In genomic region chr4:135317966-135318365, GRCm38 (mm10) we compare ENCODE assay signal across 8 mouse cellular contexts. TPM values are rescaled to one million over a fixed set of nuclear protein-coding genes. Genes with fewer than 3 reads are reported as not detected.
DNase-seq lines count a peak whose midpoint lies in the region; ATAC-seq and TF ChIP-seq lines count a peak whose summit lies in the region.

No protein-coding gene starts in this region.

- H3K9me3 ChIP-seq in MEL (replicated peaks; ENCODE audit: insufficient read depth, low read length), result no peaks in the 10 kb centered on the region
- no peaks in the 10 kb centered on the region; the same call in 1 of the 2 replicates for H3K9me3 ChIP-seq in lung, embryonic 15.5 days

- H3K4me3 ChIP-seq in MEL (ENCODE audit: control insufficient read depth in 1 of 2, insufficient read depth in 1 of 2, low read depth in 2 of 2, low read length in 2 of 2), result no peak overlapping the region
- no peak overlapping the region for H3K4me3 ChIP-seq in brown adipose tissue, adult 24 weeks (ENCODE audit: insufficient read depth, low read depth, low read length)
- no peak overlapping the region for H3K4me3 ChIP-seq in lung, embryonic 15.5 days

- H3K4me1 ChIP-seq in MEL (ENCODE audit: control insufficient read depth in 1 of 2, insufficient read depth in 2 of 2, low read length in 2 of 2), result peaks cover 0 to under 1% of the 10 kb centered on the region in 2 experiments; a peak in 1 of 4 replicates
- H3K4me1 ChIP-seq in brown adipose tissue, adult 24 weeks (ENCODE audit: control insufficient read depth, insufficient read depth, insufficient read length, low read length), result peaks cover 8% of the 10 kb centered on the region
- peaks cover 15% of the 10 kb centered on the region for H3K4me1 ChIP-seq in lung, embryonic 15.5 days

- H3K27ac ChIP-seq in MEL (ENCODE audit: control insufficient read depth, low read depth, low read length), result no peak overlapping the region
- 0 out of 2 replicates have a peak overlapping the region, but pooled peaks have one; percentile 12 for H3K27ac ChIP-seq in brown adipose tissue, adult 24 weeks (replicated peaks; ENCODE audit: low read depth, low read length)
- H3K27ac ChIP-seq in lung, embryonic 15.5 days, result no peak overlapping the region

- no peaks in the 10 kb centered on the region; the same call in 1 of the 2 replicates for H3K79me2 ChIP-seq in MEL (ENCODE audit: control insufficient read depth, insufficient read depth, low read length, poor library complexity)

- TF ChIP-seq POLR2A in MEL (IDR thresholded peaks at IDR 0.05; ENCODE audit: control insufficient read depth in 1 of 2, insufficient read depth in 1 of 2, low read depth in 1 of 2, low read length in 2 of 2, poor library complexity in 1 of 2), result peak in 1 of 2 experiments; percentile 21; a peak in 1 of 4 replicates

- WGBS in lung, embryonic 15.5 days, result 7% methylated on average over 2 of the region's 2 CpGs

- DNase-seq in MEL (ENCODE audit: low read depth, low spot score), result peak; percentile 84
- DNase-seq in fibroblast of lung, adult 2 months (ENCODE audit: low read depth), result peak; percentile 71
- peak; percentile 78 to 80 for DNase-seq in heart, postnatal 36 days
- peak; percentile 39 to 81 for DNase-seq in layer of hippocampus, adult 18-20 months (ENCODE audit: low spot score in 2 of 2)
- DNase-seq in ovary, postnatal 14 days (ENCODE audit: low spot score), result peak; percentile 75
- peak; percentile 58 to 69 for DNase-seq in urinary bladder, postnatal 36 days (ENCODE audit: low spot score in 2 of 2)

- H3K27me3 ChIP-seq in MEL (ENCODE audit: control insufficient read depth in 1 of 2, insufficient read depth in 2 of 2, low read length in 2 of 2), result no peaks in the 10 kb centered on the region
- no peaks in the 10 kb centered on the region for H3K27me3 ChIP-seq in lung, embryonic 15.5 days

- TF ChIP-seq RAD21 in MEL (IDR thresholded peaks at IDR 0.05; ENCODE audit: low read depth, low read length), result peak; percentile 89

- intact Hi-C loops in heart, postnatal 36 days (cut with DNase I), result loop anchor here (1.0 to 5.0 kb wide), 2 partner anchors 99 to 371 kb away; no protein-coding TSS in a partner anchor

- peaks cover 0 to 12% of the 10 kb centered on the region in 2 experiments; a peak in 3 of 4 replicates for H3K36me3 ChIP-seq in MEL (ENCODE audit: control insufficient read depth in 1 of 2, insufficient read depth in 2 of 2, low read length in 2 of 2)
- H3K36me3 ChIP-seq in lung, embryonic 15.5 days, result peaks cover 78% of the 10 kb centered on the region

- H3K4me2 ChIP-seq in lung, embryonic 15.5 days, result no peak overlapping the region

- no peak overlapping the region for H3K9ac ChIP-seq in MEL (ENCODE audit: control insufficient read depth, low read depth, low read length, poor library complexity, severe bottlenecking)
- no peak overlapping the region for H3K9ac ChIP-seq in lung, embryonic 15.5 days

- peak; percentile 79 to 95 (median 90) for TF ChIP-seq CTCF in MEL (IDR thresholded peaks at IDR 0.05 in 2 of 3, conservative IDR thresholded peaks at IDR 0.05 in 1 of 3; ENCODE audit: control insufficient read depth in 1 of 3, insufficient read depth in 1 of 3, low read depth in 2 of 3, low read length in 3 of 3, poor library complexity in 1 of 3, severe bottlenecking in 1 of 3)

- no peak for TF ChIP-seq EP300 in MEL (IDR thresholded peaks at IDR 0.05; ENCODE audit: low read depth in 1 of 2, low read length in 2 of 2)

- ATAC-seq in lung, embryonic 15.5 days (ENCODE audit: borderline replicate concordance, extremely low read depth, low FRiP score, low TSS enrichment), result peak; percentile 43; the same call in 1 of the 2 replicates

TF ChIP-seq in MEL, 35 proteins besides CTCF, POLR2A, EP300 and RAD21:
- 0 out of 2 replicates have a peak, but pooled peaks have one; percentile 18 for TF ChIP-seq TBP (IDR thresholded peaks at IDR 0.05; ENCODE audit: low read depth, low read length)
- TF ChIP-seq ETS1 (IDR thresholded peaks at IDR 0.05; ENCODE audit: low read depth, low read length), result no peak
- TF ChIP-seq HCFC1 (IDR thresholded peaks at IDR 0.05; ENCODE audit: low read depth, low read length), result no peak
- TF ChIP-seq SMC3 (IDR thresholded peaks at IDR 0.05; ENCODE audit: low read depth, low read length), result peak; percentile 94
- peak; percentile 46; the same call in 1 of the 2 replicates for TF ChIP-seq POLR2AphosphoS2 (IDR thresholded peaks at IDR 0.05; ENCODE audit: low read length)
- peak; percentile 95 for TF ChIP-seq ZC3H11A (IDR thresholded peaks at IDR 0.05; ENCODE audit: low read depth, low read length)

RNA-seq across cellular contexts. Expression of gene Srrm1, which starts 35.2 kb away (rescaled TPM):
- total RNA-seq in MEL (2012; rRNA removed), result 26.9 and 29.4 TPM in 2 replicates
- 100 to 1,000 TPM; 138 to 285 TPM for polyA plus RNA-seq in MEL (2012; ENCODE audit: insufficient read depth in 1 of 2, insufficient read length in 2 of 2, low read depth in 1 of 2, low replicate concordance in 2 of 2, missing spikeins in 1 of 2)
- polyA plus RNA-seq in brown adipose tissue, adult 24 weeks (2012; ENCODE audit: insufficient read depth, insufficient read length, missing spikeins), result 32.7 and 42.7 TPM in 2 replicates
- 10 to 100 TPM; 59.1 to 69.9 TPM for total RNA-seq in heart, postnatal 36 days (2021)
- total RNA-seq in layer of hippocampus, adult 18-20 months (2021), result 100 to 1,000 TPM; 117 to 138 TPM
- polyA plus RNA-seq in lung, embryonic 15.5 days (2015; fragmentation: Nextera tagmentation; extraction: Ambion mirVana), result 199 and 209 TPM in 2 replicates

RNA-seq across cellular contexts. Expression of gene Clic4, which starts 45.4 kb away (rescaled TPM):
- total RNA-seq in MEL (2012; rRNA removed), result 32.9 and 51.1 TPM in 2 replicates
- 100 to 1,000 TPM in 1 of 2 experiments, 10 to 100 TPM in 1; 83.8 to 274 TPM for polyA plus RNA-seq in MEL (2012; ENCODE audit: insufficient read depth in 1 of 2, insufficient read length in 2 of 2, low read depth in 1 of 2, low replicate concordance in 2 of 2, missing spikeins in 1 of 2)
- 112 and 125 TPM in 2 replicates for polyA plus RNA-seq in brown adipose tissue, adult 24 weeks (2012; ENCODE audit: insufficient read depth, insufficient read length, missing spikeins)
- total RNA-seq in heart, postnatal 36 days (2021), result 100 to 1,000 TPM; 241 to 254 TPM
- total RNA-seq in layer of hippocampus, adult 18-20 months (2021), result 10 to 100 TPM; 40.1 to 40.2 TPM
- 181 and 185 TPM in 2 replicates for polyA plus RNA-seq in lung, embryonic 15.5 days (2015; fragmentation: Nextera tagmentation; extraction: Ambion mirVana)
